Mouse (Mus musculus): Measurements from ENCODE around the gene Yju2. TPM values are rescaled to one million over a fixed set of nuclear protein-coding genes. Genes with fewer than 3 reads are reported as not detected.

Yju2 gene
- total RNA-seq, 2 experiments from 2014 or later = 16.9 to 17.5 TPM

DNA sequence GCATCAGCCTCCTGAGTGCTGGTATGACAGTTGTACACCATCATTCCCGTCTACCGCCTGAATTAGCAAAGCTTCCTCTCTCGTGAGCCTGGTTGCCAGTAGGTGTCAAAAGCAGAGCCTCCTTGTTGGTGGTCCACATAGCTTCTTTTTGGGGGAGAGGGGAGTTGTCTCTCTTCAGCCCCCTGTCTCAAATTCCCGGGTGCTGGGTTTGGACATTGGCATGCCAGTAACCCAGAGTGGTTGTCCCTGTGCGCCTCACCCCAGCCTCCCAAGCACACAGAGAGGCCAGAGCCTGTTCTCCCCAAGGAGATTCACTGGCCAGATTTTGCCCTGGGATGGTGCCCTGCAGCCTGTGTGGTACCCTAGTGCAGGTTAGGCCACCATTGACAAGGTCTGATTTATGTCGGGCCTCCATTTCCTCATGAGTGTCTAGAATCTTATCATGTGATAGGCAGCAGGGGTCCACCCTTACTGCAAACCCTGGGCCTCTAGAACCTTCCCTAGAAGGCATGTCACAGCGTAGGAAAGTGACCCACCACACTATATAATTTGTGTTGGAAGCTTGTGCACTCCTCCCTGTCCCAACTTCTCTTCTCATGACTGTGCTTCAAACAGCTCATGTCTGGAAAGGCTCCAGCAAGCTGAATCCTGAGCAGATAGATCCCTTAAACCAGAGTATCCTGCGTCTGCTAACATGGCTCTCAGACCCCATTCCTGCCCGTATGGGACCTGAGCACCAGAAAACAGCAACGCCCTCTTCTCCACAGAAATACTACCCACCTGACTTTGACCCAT, 1.2 kb downstream of the Yju2 start:
- no peak for DNase-seq (ENCODE audit: low spot score in 2 of 2)

DNA sequence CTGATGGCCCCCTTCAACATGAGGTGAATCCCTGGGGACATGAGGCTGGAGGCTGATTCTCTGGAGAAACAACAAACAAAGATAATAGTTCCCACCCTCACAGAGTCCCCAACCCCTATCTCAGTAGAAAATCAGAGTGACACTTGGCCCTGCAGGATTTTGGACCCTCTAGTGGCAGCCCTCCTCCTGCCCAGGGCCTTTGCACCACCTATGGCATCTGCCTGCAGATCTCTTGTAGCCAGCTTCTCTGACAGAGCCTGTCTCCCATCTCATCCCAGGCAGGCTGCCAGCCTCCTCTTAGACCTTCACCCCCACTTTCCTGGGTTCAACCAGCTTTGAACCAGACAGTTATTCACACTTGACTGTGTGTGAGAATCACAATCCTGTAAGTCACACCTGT, 1.9 kb downstream of the Yju2 start:
- peak in 1 of 2 experiments; percentile 5 for DNase-seq (ENCODE audit: low spot score in 2 of 2)

DNA sequence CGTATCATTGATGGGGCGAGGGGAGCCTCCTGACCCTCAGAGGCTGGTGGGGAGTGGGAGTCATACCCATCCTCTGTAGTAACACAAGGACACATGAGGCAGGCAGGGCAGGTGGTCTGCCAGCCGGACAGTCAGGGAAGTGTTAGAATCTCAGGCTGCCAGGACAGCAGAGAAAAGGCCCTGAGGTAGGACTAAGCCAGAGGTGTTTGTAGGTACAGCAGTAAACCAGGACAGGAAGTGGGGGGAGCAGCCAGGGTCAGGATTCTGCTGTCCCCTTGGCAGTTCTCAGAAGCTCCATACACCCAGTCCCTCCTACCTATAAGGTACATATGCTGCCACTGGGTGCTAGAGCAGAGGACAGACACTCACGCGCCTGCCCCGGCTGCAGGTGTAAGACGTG, 2.7 kb downstream of the Yju2 start:
- no peak for DNase-seq (ENCODE audit: low spot score in 2 of 2)

DNA sequence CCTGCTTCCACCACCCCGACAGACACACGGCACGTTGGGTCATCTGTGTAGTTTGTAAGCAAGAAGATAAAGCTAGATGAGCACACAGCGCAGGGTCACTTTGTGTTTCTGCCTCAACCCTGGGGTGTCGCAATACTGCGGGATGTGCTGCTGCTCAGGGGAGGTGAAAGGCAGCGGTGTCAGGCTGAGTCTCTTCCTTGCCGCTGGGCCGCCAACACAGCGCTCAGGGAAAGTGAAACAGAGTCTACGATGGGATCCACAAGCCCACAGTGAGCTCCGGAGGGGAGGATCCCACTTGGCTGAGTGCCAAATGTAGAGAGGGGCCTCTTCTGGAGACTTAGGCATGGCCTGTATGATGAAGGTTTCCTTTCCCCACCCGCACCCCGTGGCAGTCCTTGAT, 4.3 kb downstream of the Yju2 start:
- DNase-seq (ENCODE audit: low spot score in 2 of 2) = no peak

DNA sequence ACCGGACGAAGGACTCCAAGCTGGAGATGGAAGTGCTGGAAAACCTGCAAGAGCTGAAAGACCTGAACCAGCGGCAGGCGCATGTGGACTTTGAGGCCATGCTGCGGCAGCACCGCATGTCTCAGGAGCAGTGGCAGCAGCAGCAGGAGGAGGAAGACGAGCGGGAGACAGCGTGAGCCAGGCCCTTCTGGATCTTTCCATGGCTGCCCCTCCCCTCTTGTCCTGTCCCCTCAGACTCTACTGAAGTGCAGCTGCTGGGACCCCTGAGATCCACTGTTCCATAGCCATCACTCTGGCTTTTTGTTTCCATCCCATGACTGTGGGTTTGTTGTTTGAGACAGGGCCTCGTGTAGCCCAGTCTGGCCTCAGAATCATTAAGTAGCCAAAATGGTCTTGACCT, 5.6 kb downstream of the Yju2 start:
- DNase-seq (ENCODE audit: low spot score in 2 of 2) = no peak

DNA sequence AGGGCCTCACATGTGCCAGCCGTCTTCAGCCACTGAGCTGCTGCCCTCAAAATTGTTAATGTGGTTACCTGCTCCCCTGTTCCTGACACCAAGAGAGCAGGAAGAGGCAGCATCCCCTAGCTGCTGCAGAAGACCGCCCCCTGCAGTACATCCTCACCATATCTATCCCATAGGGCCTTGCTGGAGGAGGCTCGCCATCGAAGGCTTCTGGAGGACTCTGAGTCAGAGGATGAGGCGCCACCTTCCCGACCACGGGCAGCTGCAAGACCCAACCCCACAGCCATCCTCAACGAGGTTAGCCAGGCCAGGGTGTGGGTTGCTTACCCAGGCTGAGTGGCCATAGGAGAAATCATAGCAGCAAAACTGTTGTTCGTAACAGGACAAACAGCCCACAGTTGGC, 6.1 kb downstream of the Yju2 start:
- DNase-seq (ENCODE audit: low spot score in 2 of 2) = no peak

DNA sequence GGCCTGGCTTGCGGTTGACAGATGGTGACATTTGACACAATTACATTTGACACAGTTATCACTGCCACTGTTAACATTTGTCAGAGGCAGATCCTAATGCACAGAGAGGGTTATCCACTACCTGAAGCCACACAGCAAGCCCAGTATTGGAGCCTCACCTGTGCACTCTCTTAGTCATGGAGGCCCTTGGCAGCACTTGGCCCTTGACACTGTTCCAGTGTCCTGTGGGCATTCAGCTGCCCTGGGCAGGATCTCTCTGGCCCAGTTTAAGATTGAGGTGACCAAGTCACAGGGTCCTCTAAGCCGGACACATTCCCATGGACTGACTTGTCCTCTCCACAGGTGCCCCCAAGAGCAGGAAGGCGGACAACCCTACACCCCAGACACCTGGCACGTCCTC, 8.3 kb downstream of the Yju2 start:
- DNase-seq (ENCODE audit: low spot score in 2 of 2) = no peak

DNA sequence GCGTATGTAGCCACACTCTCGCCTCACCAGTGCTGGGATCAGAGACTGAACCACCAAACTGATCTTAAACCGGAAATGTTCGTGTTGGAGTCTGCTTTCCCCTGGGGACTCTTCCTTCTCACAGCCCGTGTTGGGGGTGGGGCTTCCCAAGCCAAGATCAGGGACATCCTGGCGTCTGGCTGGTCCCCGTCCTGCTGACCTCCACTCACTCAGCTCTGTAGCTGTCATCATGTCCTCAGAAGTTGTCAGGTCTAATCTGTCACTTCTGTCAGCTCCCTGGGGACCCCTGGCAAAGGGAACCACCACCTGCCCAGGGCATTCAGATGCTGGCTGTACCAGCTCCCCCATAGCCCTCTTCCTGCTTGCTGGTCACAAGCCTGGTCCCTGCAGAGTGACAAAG, 9.3 kb downstream of the Yju2 start:
- DNase-seq (ENCODE audit: low spot score in 2 of 2) = no peak

DNA sequence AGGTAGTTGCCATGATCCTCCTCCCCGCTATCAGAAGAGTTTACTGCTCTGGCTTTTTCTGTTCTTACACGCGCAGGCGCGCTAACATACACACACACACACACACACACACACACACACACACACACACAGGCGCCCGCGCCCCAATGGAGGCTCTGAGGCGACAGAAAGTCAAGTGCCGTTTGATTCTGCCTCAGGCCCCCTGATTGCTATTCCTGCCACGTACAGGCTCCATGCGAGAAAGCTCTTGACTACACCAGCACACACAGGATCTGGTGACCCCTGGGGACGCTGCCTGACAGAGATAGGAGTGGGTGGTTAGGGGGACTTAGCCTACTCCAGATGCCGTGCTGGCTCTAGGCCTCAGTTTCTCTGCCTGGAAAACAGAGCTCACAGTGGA, 10.7 kb downstream of the Yju2 start:
- DNase-seq (ENCODE audit: low spot score in 2 of 2) = peak in 1 of 2 experiments; percentile 51

DNA sequence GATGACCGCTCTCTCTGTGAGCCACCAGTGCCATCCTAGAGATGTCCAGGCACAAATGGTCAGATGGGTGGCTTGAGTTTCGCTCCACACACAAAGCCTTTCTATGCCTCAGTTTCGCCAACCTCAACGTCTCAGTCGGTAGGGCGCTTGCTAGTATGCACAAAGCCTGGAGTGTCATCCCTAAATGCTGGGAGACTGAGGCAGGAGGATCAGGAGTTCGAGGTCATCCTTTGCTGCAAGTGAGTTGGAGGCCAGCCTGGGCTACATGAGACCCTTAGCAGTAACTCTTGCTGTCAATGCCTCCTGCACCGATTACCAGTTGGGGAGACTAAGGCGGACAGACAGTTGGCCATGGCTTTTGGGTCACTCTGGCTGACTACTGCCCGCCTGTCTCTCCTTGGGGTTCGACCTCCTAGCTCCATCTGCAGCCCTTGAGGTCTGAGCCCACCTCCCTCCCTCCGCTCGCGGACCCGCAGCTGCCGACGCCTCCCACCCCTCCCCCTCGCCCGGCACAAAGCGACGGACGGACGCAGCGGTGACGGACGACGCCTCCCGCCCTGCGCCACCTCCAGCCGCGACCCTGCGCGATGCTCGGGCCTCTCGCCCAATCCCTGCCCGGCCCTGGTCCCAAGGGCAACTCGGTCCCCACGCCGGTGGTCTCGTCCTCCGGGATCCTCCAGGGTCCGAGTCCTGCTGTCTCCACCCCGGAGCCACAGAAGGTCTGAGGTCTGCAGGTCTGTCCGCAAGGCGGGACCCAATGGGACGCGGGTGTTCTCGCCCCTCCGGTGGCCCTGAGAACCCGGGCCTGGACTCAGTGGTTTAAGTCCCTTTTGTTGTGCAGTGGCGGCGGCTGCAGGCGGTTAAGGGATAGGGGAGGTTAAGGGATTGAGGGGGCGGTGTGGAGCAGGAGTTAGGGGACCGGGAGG, 11.3 kb downstream of the Yju2 start, which contains the start of gene Shd:
Shd (plus strand) TSS at position 502 of the 926 bp plus-strand sequence.
- no peak for DNase-seq (ENCODE audit: low spot score in 2 of 2)

DNA sequence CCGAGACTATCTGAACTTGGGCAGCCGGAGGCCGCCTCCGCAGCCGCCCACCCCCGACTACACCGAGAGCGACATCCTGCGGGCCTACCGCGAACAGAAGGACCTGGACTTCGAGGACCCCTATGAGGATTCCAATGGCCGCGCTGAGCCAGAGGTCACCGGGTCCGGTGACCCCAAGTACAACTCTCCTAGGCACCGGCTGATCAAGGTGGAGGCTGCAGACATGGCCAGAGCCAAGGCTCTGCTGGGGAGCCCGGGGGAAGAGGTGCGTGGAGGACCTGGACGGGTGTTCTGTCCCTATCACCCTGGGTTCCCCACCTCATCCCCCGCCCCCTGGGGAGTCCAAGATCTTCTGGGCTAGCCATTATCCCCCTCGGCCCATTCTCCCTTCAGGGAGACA, 12.6 kb downstream of the Yju2 start:
- DNase-seq (ENCODE audit: low spot score in 2 of 2) = no peak

DNA sequence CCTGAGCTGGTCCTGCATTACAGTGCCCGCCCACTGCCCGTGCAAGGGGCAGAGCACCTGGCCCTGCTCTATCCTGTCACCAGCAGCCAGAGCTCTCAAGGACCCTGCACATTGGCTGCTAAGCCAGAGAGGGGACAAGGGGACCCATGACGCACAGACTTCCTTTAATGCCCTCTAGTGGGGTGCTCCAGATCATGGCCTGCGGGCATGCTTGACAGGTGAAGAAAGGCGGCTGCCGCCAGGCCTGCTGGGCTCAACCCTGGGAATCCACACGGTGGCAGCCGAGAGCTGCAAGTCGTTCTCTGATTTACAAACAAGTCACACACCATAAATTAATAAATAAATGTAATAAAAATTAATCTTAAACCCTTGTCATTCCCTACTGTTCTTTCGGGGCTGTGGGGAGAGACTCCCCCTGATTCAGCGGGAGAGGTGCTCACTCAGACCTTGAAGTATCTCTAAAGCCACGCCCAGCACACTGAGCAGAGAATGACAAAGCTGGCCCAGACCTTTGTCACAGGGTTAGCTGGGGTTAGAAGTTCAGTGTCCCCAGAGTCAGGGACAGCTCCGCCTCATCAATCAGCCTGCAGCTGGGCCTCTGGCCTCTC, 17.5 kb downstream of the Yju2 start:
- DNase-seq (ENCODE audit: low spot score in 2 of 2) = peak; percentile 66 to 82

DNA sequence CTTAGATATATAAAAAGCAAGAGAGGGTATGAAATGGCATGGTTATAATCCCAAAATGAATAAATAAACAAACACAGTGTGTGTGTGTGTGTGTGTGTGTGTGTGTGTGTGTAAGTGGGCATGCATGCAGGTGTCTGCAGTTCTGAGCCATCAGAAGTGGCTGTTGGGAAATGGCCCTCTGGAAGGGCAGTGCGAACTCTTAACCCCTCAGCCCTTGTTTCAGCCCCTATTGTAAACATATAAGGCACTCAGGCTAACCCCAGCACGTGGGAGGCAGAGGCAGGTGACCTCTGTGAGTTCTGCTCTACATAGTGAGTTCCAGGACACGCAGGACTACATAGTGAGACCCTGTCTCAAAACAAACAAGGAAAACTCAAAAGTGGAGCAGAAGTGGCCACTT, 18.4 kb downstream of the Yju2 start:
- DNase-seq (ENCODE audit: low spot score in 2 of 2) = no peak

DNA sequence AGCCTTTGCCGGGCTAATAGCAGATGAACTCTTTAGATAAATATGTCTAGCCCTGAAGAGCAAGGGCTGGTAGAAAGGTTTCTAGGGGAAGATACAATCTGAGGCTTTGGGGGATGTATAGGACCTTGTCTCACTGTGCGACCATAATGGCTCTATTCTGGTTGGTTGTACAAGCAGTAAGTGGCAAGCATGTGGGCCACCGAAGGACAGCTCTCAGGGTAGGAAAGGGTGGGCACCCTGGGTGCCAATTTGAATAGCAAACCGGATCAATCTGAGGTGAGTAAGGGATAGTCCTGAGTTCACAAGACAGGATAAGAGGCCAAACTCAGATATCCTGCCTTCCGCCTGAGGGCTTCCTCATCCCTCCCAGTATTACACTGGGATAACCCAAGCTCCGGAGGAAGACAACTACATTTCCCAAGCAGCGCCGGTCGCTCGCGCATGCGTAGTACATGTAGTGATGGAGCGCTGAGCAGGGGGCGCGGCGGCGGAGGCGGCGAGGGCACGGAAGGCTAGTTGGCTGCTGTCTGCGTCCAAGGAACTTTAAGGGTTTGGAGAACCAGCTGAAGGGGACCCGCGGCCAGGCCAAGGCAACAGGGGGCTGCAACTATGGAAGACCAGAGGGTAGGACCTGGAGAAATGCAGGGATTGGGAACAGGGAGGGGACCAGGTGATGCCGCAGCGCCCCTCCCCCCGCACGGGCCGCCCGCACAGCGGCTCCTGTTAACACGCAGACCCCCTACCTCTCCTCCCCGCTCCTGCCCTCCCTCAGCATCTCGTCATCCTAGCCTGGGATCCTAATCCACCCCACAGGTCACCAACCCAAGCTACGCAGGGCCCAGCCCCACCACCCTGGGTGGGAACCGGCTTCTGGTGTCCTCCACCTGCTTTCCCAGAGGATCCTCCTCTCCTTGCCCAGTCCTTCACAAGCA, 27.4 kb downstream of the Yju2 start, which contains the start of gene Fsd1:
Fsd1 (plus strand) TSS at position 480 of the 932 bp plus-strand sequence.
- peak; percentile 72 to 89 for DNase-seq (ENCODE audit: low spot score in 2 of 2)

DNA sequence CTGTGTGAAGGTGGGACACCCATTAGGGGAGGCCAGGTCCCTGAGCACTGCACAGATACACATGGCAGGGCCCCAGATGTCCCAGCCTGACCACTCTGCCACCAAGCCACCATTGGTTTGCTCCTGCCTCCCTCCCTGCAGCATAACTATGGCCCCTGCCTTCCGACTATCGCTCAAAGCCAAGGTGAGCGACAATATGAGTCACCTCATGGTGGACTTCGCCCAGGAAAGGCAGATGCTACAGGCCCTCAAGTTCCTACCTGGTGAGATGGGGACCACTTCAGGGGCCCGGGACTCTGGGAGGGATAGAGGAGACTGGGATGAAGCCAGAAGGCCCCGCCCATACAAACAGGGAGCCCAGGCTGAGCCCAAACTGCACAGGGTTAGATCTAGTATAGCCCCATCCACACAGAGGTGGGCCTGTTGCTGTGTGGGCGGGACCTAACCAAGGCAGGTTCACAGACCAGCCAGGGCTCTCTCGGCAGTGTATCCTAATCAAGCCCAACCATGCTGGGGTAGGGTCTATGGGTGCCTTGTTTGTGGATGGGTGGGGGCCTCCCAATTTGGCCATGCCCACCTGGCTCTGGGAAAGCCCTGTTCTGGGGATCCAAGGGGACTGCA, 31.5 kb downstream of the Yju2 start:
- no peak for DNase-seq (ENCODE audit: low spot score in 2 of 2)

DNA sequence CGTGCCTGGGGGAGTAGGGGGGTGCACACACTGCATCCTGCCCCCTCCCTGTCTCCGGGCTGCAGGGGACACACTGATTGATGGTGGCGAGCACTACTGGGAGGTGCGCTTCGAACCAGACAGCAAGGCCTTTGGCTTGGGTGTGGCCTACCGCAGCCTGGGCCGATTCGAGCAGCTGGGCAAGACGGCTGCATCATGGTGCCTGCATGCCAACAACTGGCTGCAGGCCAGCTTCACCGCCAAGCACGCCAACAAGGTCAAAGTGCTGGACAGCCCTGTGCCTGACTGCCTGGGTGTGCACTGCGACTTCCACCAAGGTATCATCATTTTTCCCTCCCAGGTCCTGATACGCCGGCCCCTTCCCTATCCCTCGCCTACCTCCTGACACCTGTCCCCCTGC, 37.1 kb downstream of the Yju2 start:
- DNase-seq (ENCODE audit: low spot score in 2 of 2) = no peak

DNA sequence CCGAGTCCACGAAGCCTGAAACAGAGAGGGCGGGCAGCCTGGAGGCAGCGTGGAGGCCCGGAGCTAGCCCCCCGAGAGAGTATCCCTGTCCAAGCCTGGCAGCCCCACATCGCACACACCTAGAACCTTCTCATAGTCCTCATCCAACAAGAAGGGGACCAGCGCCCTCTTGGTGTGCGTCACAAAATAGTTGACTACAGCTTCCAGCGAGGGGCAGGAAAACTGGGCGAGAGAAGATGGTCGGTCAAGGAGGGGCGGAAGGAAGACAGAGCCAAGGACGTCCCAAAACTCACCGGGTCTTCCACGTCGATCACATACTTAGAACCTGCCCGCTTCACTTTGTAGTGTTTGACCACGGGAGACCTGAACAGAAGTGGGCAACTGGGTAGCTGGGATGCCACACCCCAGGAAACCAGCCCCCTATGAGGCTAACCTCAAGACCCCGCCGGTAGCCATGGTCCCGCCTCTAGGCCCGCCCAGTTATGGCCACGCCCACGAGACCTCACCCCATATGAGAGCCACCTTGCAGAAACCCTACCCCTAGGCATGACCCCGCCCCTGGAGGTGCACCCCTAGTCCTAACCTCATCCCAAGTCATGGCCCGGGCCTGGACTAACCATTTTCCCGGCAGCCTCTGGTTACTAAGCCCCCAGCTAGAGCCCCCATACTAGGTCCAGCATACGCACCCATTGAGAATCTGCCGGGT, 41.0 kb downstream of the Yju2 start:
- DNase-seq (ENCODE audit: low spot score in 2 of 2) = no peak

DNA sequence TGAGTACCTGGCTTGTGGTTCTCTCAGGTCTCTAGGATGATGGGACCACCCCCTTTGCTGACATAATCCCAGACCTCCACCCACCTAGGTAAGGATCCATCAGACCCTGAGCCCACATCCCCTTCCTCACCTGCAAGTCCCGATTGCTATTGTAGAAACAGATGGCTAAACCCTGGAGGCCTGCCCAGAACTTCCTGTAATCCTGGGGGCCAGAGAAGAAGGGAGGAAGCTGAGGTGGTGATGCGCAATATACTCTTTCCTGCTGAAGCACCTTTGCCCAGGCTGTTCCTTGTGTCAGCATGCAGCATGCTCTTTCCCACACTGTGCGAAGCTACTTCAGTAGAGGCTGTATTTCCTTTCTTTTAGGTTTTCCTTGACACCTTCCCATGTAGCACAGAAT, 44.1 kb downstream of the Yju2 start:
- no peak for DNase-seq (ENCODE audit: low spot score in 2 of 2)

DNA sequence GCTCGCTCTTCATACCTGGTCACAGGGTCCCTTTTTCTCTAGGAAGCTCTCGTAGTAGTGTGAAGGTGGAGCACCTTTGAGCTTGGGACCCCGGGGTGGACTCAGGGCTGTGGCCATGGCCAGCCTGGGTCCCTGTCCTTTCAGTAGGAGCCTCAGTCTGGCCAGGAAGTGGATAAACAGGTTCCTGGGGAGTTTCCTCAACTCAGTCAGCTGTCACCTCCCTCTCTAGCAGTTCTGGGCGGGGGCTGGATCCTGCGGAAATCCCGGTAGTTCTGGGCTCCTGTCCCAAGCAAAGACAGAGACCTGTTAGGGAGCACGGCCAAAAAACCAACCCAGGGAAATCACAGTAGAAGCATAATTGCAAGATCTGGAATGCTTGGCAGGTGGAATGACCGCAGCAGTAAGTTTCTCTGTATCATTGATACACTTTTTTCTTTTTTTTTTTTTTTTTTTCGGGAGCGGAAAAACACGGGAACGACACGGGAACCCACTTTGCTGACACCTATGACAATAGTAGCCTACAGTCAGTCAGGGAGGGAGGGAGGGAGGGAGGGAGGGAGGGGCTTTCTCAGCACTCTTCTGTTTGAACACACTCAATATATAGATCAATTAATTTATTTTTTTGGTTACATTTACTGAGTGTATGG, 46.6 kb downstream of the Yju2 start, which contains the start of the genes Stap2 and Mpnd:
Stap2 (minus strand) TSS at position 170 of the 647 bp plus-strand sequence.
Mpnd (plus strand) TSS at position 297 of the 647 bp plus-strand sequence.
- no peak for DNase-seq (ENCODE audit: low spot score in 2 of 2)

All from layer of hippocampus, adult 18-20 months (tissue).